Mouse (Mus musculus): ENCODE measurements around the gene Cuedc1.
"Not testable (repeated sequence)": the region's sequence is repeated elsewhere in the genome, so short reads cannot be mapped to it uniquely, and the experiment has no call there.

Gene Cuedc1

DNA sequence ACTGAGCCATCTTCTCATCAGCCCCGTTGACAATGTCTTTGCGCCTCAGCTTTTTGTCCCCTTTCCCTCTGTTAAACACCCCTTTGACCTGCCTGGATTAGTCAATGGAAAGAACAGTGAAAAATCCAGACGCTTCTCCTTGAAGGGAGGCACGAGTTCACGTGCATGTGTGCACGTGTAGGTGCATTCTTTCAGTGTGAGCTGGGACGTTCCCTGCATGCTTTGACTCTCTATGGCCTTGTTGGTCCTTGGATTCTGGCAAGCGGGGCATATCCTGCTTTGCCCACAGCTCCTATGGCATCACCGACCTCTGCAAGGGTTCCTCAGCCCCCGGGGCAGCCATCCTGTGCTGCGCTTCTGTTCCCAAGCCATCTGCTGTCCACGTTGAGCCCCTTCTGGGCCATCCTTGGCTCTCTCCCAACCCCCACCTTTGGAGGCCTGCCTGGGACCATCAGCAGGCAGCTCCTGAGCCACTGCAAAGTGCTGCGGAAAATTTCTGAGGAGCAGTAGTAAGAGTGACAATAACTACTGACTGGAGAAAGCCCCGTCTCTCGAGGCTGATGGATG is 74.1 kb downstream of the Cuedc1 start:
- DNase-seq (ENCODE audit: low spot score in 2 of 2) = no peak

DNA sequence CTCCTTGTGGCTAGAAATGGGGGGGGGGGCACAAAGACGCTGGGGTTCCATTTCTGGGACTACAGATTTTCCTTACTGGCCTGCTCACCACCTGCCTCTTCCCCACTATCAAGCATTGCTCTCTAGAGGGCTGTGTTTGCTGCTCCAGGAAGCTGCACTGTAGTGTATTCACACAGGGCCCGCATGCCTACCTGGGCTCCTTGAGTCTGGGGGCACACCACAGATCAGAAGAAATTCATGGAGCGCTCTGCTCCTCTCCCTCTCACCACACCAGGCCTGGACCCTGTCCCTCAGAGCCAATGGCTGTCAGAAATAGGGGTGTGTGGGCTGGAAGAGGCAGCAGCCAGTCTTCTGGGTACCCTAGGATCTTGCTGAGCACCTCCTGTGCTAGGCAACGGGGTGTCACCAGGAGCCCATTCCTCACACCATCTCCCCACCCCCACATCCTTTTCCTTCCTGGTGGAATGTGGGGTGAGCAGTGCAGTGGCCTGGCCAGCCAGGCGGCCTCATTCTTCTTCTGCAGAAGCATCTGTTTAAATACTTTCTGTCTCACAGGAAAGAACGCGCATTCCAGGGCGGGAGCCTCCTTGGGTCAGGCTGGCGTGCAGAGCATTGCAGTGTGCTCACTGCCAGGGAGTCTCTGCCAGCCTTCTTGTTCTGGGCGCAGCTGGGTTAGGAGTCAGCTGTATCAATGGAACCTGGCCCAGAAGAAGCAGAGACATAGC is 74.9 kb downstream of the Cuedc1 start:
- DNase-seq (ENCODE audit: low spot score in 2 of 2) = peak in 1 of 2 experiments; percentile 62

DNA sequence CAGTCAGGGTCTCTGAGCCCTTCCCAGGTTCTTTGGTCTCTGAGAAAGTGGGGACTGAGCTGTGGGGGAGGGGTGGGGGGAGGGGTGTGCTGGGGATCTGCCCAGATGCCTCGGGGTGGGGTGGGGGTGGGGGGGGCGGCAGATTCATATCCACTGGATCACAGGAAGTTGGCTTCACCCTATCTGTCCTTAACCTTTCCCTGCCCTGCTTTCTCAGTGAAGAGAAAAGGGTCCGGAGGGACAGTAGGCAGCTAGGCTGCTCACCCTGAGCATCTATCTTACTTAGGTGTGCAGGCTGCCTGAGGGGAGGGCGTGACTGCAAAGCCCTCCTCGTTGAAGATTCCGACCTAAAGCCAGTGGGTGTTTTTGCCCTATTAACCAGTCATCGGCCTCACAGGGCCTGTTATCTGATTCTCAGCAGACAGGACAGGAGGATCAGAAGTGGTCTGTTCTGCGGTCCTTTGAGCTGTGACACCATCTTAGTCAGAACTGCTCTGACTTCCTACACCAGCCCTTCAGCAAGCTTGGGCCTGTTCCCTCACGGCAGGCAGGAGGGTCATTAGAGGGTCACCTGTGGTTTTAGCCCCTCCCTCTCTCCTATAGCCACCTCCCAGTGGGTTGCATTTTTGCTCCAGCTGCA is 75.6 kb downstream of the Cuedc1 start:
- no peak for DNase-seq (ENCODE audit: low spot score in 2 of 2)

DNA sequence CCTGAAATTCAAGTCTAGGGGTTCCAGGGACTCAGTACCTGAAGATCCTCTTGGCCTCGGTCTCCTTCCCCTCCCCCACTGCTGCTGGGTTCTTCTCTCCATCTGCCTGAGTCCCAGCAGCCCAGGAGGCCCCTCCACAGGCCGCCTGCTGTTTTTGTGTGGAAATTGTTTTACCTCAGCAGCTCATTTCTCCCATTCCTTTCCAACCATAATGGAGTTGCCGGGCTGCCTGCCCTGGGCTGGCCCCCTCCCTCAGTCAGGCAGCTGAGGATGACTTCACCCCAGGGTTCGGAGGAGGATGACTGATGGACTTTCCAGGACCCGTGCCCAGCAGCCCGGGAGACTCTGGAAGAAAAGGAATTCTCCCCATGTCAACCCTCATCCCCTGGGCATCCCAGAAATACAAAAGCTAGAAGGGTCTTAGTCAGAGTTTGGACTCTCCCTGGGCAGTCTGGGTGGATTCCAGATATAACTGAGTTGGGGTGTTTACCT is 82.7 kb downstream of the Cuedc1 start:
- no peak for DNase-seq (ENCODE audit: low spot score in 2 of 2)

DNA sequence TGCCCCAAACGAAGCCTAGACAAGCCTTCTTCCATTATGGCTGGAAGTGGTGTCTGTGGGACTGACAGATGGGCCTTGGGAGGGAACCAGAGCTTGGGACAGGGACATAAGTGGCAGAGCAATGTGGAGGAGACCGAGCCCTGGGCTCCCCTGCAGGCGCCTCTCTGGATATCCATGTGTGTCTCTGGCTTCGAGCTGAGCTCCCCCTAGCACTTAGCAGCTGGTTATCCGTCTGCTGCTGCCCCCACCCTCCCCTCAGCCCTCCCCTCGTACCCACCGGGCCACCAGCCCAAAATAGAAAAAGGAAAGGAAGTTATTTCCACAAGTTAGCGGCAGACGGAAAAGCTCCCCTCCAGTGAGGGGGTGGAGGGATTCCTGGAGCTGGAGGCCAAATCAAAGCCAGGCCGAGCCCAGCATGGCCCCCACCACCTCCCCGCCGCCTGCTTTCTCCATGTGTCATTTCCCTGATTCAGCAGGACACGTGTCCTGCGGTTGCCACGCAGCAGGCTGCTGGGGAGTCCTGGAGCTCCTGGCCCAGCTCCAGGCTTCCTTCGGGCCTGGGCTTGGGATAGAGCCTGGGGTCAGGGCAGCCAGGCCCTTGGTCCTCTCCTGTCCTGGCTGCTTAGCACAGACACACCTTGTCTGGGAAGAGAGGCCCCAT is 83.2 kb downstream of the Cuedc1 start:
- DNase-seq (ENCODE audit: low spot score in 2 of 2) = peak; percentile 79 to 81

DNA sequence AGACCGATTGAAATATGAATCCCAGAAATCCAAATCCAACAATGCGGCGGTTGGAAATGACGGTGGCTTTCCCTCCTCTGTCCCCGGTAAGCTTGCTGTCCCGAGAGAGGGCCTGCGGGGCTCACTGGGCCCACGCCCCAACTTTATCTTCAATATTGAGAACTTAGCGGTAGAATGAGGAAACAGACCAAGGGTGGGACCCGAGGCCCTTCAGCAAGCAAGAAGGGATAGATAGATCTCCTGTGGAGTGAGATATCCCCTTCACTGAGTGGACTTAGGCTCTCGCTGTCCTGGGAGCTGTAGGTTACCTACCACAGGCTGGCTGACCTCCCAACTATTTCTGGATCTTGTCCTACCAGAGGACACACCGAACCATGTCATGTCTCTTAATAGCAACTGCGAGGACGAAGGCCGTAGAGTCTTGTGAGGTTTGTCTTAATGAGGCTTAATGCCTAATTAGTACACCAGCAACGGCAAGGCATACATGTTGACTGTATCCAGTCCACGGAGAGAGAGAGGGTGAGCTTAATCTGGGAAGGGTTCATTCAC is 86.8 kb downstream of the Cuedc1 start:
- no peak for DNase-seq (ENCODE audit: low spot score in 2 of 2)

DNA sequence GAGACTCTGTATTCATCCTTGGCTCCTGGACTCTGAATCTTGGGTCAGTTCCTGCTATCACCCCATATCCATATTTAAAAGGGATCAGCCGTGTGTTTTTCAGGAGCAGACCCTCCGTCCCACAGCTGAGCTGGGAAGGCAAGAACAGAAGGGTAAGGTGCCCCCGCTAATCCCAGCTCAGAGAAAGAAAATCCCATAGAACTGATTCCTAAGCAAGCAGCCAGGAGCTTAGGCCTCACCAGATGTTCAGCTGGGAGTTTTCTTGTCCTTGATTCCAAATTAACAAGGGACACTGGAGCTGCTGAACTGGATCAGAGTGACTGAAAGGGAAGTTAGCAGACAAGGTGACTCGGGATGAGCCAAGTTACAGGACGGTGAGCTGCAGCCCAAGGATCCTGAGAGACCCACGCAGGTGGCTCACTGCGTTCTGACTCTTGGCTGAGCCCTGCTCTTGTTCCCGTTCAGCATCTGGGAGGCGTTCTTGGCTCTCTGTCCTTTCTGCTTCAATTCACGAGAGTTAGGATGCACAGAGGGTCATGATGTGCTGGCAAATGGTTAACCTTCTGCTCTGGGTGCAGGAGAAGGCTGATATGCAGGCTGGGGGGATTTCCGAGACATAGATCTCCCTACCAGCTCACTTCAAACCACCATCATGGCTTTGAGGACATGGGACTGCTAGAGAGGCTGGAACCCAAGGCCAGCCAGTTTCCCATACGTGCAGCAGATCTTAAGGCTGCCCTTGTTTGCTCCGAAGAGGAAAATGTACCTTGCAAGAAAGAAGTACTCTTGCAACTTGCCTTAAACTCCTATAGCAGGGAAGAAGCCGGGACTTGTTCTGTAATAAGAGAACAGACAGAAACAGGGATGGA is 88.5 kb downstream of the Cuedc1 start:
- DNase-seq (ENCODE audit: low spot score in 2 of 2) = no peak

DNA sequence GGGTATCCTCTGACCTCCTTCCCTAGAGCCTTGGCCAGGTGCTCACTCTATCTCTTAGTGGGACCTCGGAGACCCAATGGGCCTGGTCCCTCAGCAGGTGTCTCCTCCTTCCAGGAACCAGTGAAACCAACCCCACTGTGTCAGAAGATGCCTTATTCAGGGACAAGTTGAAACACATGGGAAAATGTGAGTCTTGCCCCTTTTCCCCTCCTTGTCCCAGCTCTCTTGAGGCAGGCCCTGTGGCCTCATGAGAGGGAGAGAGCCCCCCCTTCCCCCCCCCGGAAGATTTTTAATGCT is 89.0 kb downstream of the Cuedc1 start:
- no peak for DNase-seq (ENCODE audit: low spot score in 2 of 2)

DNA sequence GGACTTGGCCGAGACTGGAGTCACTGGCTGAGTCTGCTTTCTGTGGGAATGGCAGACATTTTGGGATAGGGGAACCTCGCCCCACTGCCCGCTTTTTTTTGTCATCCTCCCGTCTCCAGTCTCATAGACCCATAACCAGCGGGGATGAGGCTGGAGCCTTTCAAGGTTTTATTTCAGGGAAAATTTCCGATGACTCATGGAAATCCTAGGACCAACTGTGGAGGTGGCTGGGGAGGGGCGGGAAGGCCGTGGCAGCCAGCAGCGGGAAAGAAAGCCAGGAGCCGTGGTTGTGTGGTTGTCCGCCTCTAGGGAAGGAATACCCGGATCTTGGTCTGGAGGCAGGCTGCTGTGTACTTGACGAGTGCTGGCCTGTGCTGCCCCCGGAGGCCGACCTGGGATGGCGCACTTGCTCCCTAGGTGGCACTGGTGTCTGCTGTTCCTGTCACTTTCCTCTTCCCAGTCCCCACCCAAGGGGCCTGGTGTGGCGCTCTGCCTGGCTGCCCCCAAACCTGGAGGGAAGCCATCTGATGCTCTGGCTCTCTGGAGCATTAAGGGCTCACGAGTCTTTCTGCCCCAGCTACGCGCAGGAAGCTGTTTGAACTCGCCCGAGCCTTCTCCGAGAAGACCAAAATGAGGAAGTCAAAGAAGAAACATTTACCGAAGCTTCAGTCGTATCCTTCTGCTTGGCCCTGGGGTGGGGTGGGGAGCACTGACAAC is 89.7 kb downstream of the Cuedc1 start:
- peak; percentile 83 to 88 for DNase-seq (ENCODE audit: low spot score in 2 of 2)

DNA sequence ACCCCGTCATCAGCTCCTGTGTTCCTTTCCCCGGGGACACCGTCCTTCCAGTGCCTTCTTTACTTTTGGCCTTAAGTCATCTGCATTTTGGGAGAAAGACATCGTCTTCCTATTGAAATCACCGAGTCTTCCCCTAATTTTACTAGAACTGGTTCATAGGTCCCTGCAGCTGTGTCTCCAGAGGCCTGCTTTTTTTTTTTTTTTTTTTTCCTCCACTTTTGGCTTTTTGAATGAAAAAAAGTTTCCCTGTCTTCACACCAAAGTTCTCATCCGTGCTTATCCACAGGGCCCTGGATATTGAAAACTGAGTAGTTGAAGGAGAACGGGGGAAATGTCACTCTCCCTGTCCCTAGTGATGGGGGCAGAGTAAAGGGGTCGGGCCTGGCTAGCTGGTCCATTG is 90.4 kb downstream of the Cuedc1 start:
- DNase-seq (ENCODE audit: low spot score in 2 of 2) = no peak

DNA sequence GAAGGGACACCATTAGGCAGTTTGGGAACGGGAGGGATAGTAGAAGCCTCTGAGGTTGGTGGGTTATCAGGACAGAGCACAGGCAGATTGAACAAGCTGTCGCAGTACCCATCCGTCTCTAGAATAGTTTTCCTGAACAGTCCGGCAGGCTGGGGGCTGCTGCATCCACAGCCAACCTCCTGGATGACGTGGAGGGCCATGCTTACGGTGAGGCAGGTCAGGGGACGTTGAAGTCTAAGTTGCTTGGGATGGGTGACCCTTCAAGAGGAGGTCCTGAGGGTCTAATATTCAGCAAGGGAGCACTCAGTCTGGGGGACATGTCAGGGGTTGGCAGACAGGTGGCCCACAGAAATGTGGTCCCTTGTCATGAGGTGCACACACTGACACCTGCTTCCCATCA is 90.8 kb downstream of the Cuedc1 start:
- DNase-seq (ENCODE audit: low spot score in 2 of 2) = no peak

DNA sequence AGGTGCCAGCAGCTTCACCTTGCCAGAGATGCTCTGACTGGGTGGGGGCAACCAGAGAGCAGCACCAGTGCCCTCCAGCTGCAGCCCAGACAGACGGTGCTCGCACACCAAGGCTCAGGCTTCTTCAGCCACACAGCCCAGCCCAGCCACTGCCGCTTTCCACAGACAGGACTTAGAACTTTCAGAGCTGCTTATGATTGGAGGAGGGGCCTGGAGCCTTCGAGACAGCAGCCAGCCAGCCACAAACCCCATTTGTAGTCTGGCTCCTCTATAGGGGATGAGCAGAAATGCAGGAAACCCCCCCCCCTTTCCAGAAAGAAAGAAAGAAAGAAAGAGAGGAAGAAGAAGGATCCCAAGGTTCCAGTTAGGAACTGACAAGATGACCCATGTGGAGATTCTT is 94.7 kb downstream of the Cuedc1 start:
- DNase-seq (ENCODE audit: low spot score in 2 of 2) = peak in 1 of 2 experiments; percentile 45

DNA sequence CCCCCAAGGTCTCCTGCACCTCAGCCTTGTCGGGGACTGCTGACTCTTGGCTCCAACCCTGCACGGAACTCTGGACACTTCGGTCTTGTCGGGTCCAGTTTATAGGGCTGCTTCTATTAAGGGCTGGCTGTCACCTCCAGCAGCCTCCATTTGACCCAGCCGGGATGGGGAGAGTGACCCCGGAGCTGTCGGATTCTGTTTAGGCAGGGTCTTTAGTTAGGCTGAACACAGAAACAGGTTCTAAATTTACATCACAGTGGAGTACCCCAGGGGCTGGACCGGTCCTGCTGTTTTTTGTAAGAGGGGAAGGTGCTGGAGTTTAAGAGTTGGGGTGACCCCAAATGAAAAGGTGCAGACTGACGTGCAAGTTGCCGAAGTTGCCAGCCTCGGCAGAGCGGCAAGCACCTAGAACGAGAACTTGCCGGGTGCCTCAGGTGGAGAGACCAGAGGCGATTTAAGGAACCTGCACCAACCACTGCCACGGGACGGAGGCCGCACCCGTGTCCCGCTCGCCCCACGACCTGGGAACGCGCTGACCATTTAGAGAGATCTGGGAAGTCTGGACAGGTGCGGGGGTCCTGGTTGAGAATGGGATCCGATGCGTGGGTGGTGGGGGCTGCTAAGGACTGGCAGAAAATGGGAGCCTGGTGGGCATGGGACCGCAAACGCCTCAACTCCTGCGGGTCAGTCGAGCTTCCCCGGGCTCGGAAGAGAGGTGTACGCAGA is 95.4 kb downstream of the Cuedc1 start:
- no peak for DNase-seq (ENCODE audit: low spot score in 2 of 2)

DNA sequence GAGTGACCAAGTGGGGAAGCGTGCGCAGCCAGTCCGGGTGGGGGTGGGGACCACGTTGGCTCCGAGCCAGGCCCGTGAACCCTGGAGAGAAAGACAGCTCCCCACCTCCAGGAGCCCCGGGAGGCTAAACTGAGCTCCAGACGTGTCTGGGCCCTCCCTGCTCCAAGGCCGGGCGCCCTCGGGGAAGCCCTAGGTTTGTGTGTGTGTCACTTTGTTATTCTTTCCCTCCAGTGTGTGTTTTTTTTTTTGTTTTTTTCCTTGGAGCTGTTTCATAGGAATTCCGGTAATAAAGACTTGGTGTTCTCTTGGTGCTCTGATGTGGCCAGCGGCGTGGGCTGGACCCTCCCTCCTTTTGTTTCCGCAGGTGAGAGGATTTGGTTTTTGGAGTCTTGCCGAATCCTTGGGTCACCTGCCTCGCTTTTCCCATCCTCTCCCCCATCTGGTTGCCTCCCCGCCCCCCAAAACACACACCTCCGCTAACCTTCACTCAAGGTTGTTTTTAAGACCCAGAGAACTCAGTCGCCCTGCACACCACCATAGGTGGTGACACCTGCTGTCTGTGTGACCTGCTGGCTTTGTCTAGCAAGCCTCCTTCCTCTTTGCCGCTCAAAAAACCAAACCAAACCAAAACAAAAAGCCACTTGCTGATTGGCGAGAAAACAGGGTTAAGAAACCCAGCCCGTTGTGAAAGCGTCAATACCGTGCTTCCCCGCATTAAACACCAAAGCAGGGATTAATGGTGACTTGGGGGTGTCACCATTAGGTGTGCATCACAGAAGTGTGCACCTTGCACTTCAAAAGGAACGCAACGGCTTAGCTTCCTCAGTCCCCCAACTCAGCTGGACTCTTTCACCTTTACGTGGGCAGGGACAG is 96.2 kb downstream of the Cuedc1 start:
- no peak for DNase-seq (ENCODE audit: low spot score in 2 of 2)

DNA sequence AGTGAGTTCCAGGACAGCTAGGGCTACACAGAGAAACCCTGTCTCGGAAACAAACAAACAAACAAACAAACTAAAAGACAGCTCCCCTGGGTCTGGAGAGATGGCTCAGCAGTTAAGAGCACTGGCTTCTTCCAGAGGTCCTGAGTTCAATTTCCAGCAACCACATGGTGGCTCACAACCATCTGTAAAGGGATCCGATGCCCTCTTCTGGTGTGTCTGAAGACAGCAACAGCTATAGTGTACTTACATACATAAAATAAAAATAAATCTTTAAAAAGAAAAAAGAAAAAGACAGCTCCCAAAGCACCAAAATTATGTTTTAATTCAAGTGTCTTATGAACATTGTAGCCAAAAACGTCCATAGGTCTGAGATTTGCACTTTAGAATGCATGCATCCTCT is 97.8 kb downstream of the Cuedc1 start:
- DNase-seq (ENCODE audit: low spot score in 2 of 2) = not testable (repeated sequence)

DNA sequence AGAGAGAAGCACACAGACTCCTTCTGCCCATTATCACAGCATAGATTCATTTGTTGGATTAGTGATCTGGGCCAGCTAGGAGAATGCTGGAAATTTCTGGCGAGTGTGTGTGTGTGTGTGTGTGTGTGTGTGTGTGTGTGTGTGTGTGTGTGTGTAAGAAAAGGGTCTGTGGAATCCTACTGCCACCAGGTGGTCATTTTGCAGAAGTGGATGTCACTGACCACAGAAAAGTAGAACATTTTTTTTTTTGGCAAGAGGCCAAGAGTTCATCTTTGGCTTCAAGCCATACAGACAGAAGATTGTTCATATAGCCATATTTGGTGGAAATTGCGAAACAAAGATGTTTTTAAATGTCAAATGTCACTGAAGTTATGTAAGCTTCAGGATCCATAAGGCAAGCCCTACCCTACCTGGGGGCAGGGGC is 99.3 kb downstream of the Cuedc1 start:
- DNase-seq (ENCODE audit: low spot score in 2 of 2) = peak; percentile 56 to 69

DNA sequence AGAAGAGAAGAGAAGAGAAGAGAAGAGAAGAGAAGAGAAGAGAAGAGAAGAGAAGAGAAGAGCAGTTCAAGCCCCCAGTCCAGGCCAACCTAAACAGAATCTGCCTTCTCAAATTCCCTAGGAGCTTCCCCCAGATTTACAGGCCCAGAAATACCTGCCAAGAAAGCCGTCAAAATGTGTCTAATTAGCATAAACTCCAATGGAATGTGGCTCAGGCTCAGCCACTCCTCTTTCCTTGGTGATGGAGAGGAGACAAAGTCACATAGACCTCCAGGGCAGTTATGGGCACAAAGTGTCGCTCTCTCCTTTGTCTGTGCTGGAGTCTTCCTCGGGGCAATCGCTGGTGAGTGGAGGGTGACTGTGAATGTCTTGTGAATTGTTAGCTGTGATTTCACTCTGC is 100.4 kb downstream of the Cuedc1 start:
- no peak for DNase-seq (ENCODE audit: low spot score in 2 of 2)

DNA sequence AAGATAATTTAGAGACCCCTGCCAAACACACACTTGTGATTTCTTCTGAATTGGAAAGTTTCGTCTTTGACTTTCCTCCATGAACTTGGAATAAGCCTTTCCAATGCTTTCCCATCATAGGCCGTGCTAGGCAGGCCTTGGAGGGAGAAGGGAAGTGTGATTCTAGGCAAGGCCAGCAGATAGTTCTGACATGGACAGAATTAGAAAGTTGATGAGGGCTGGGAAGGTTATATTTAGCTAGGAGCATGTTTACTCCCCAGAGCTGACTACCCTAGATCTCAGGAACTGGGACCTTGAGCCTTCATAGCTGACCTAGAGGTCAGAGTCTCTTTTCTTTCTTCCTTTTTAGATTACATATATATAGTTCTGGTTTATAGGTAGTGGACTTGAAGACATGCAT is 103.3 kb downstream of the Cuedc1 start:
- no peak for DNase-seq (ENCODE audit: low spot score in 2 of 2)

DNA sequence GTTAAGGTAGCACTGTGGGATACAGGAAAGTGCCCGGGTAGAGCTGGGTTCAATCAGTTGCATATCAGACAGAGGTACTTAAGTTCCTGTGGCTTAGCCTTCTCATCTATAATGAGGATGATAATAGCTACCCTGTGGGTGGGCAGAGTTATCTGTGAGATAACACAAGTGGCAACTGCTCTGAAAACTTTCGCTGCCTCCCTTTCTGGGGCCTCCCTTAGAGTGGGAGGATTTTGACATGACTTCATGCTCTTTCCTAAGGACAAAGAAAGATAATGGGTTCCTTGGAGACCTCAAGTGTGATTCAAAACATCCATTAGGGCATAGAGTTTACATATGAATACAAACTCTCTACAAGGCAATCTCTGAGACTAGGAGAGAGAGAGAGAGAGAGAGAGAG is 104.2 kb downstream of the Cuedc1 start:
- no peak for DNase-seq (ENCODE audit: low spot score in 2 of 2)

All from urinary bladder, postnatal 4 days (tissue).